Mouse (Mus musculus) liver, adult (tissue): ENCODE results near the gene Cox4i2.

Experiments
- GATA4 ChIP-seq: IDR thresholded peaks from 2 replicates; pipeline ENCODE4 v1.6.1; 2014; ENCODE audit warnings: mild to moderate bottlenecking, low read length; ENCODE audit not compliant: insufficient replicate concordance

The Cox4i2 gene

GRCm38 (mm10) chr2:152776435-152776834, 22.5 kb downstream of the Cox4i2 start:
- TF ChIP-seq GATA4: no peak

GRCm38 (mm10) chr2:152777081-152777480, 23.1 kb downstream of the Cox4i2 start:
- no peak for TF ChIP-seq GATA4

GRCm38 (mm10) chr2:152780466-152780865, 26.5 kb downstream of the Cox4i2 start:
- no peak for TF ChIP-seq GATA4

GRCm38 (mm10) chr2:152781031-152781711, 27.2 kb downstream of the Cox4i2 start:
- no peak for TF ChIP-seq GATA4

GRCm38 (mm10) chr2:152782656-152783055, 28.7 kb downstream of the Cox4i2 start:
- no peak for TF ChIP-seq GATA4

- TF ChIP-seq GATA4: no peak
Observed at GRCm38 (mm10) chr2:152783241-152783640, 29.3 kb downstream of the Cox4i2 start.

- no peak for TF ChIP-seq GATA4
Observed at GRCm38 (mm10) chr2:152784640-152785039, 30.7 kb downstream of the Cox4i2 start.

GRCm38 (mm10) chr2:152785446-152786350, 31.7 kb downstream of the Cox4i2 start:
- peak; percentile 60; the same call in 1 of the 2 replicates for TF ChIP-seq GATA4

GRCm38 (mm10) chr2:152787136-152787535, 33.2 kb downstream of the Cox4i2 start:
- no peak for TF ChIP-seq GATA4

- no peak for TF ChIP-seq GATA4
Observed at GRCm38 (mm10) chr2:152787543-152787942, 33.6 kb downstream of the Cox4i2 start.

- no peak; the same call in 1 of the 2 replicates for TF ChIP-seq GATA4
Observed at GRCm38 (mm10) chr2:152788892-152789421, 35.0 kb downstream of the Cox4i2 start.

- TF ChIP-seq GATA4: peak; percentile 88; the same call in 1 of the 2 replicates
Observed at GRCm38 (mm10) chr2:152789591-152789999, 35.6 kb downstream of the Cox4i2 start.

GRCm38 (mm10) chr2:152792461-152792860, 38.5 kb downstream of the Cox4i2 start:
- peak; percentile 88; the same call in 1 of the 2 replicates for TF ChIP-seq GATA4

GRCm38 (mm10) chr2:152793381-152793780, 39.4 kb downstream of the Cox4i2 start:
- TF ChIP-seq GATA4: no peak

- no peak for TF ChIP-seq GATA4
Observed at GRCm38 (mm10) chr2:152794281-152794827, 40.4 kb downstream of the Cox4i2 start.
